Mouse (Mus musculus) lung, embryonic 14.5 days (tissue): ENCODE data around the gene Slc22a5. TPM values are rescaled to one million over a fixed set of nuclear protein-coding genes. Genes with fewer than 3 reads are reported as not detected.

Experiments used
- ATAC-seq: fragments of 200-750 bp; cut with Nextera tagmentation; 2 replicates; pipeline ENCODE4 v1.8.0; 2017; ENCODE audit warnings: mild to moderate bottlenecking, moderate TSS enrichment, moderate library complexity; ENCODE audit not compliant: insufficient read depth
- DNase-seq: peaks from one replicate; pipeline ENCODE4 v3.0.0-alpha.2; 2015
- H3K27ac ChIP-seq: fragments of 300-500 bp; sonication (generic); 2 replicates; pipeline ENCODE4 v1.5.1; 2014; ENCODE audit warnings: low read depth, mild to moderate bottlenecking, moderate library complexity
- H3K27me3 ChIP-seq: fragments of 300-500 bp; sonication (generic); 2 replicates; pipeline ENCODE4 v1.6.1; 2014; ENCODE audit warnings: low read length, control low read depth; ENCODE audit not compliant: insufficient read depth
- H3K36me3 ChIP-seq: fragments of 300-500 bp; sonication (generic); 2 replicates; pipeline ENCODE4 v1.6.1; 2014; ENCODE audit warnings: control low read depth; ENCODE audit not compliant: insufficient read depth
- H3K4me1 ChIP-seq: fragments of 300-500 bp; sonication (generic); 2 replicates; pipeline ENCODE4 v1.6.1; 2014; ENCODE audit warnings: antibody characterized with exemption, control low read depth; ENCODE audit not compliant: insufficient read depth
- H3K4me2 ChIP-seq: fragments of 300-500 bp; sonication (generic); 2 replicates; pipeline ENCODE4 v1.6.1; 2014; ENCODE audit warnings: mild to moderate bottlenecking
- H3K4me3 ChIP-seq: fragments of 300-500 bp; sonication (generic); 2 replicates; pipeline ENCODE4 v1.5.1; 2014; ENCODE audit warnings: low read depth, low read length
- H3K9ac ChIP-seq: fragments of 300-500 bp; sonication (generic); 2 replicates; pipeline ENCODE4 v1.6.1; 2014
- H3K9me3 ChIP-seq: fragments of 300-500 bp; sonication (generic); 2 replicates; pipeline ENCODE4 v1.6.1; 2016; ENCODE audit warnings: low read depth, low read length, control low read depth
- CTCF ChIP-seq: IDR thresholded peaks from 2 replicates; pipeline ENCODE4 v1.5.1; 2016; ENCODE audit warnings: antibody characterized with exemption, low read depth
- WGBS: fragments of 180-500 bp; shearing (Covaris S2); extraction: QIAGEN DNeasy Blood & Tissue Kit; methylation state at CpG from one replicate; pipeline ENCODE4 v1.1.7; 2014; 5-methylcytosine and 5-hydroxymethylcytosine counted together
- polyA plus RNA-seq: library from polyadenylated mRNA; unstranded; fragments of >200 nt; fragmentation: Nextera tagmentation; extraction: Ambion mirVana; gene quantifications from 2 replicates; pipeline ENCODE4 v1.2.1, GENCODE M21; 2014

The Slc22a5 gene
- polyA plus RNA-seq, 1 experiment from 2014 or later, result 7.6 TPM

- peak overlapping the region; percentile 32; the same call in 1 of the 2 replicates for H3K4me2 ChIP-seq
- H3K27ac ChIP-seq, result no peak overlapping the region
- H3K4me3 ChIP-seq, result no peak overlapping the region
- ATAC-seq (peak; percentile 81), DNase-seq (peak; percentile 92)
- H3K4me1 ChIP-seq, result peaks cover 10% of the 10 kb centered on the region; the same call in 1 of the 2 replicates
- no peaks in the 10 kb centered on the region for H3K27me3 ChIP-seq
- 29% methylated on average over 9 of the region's 9 CpGs for WGBS
- no peak overlapping the region; the same call in 1 of the 2 replicates for H3K9ac ChIP-seq
- no peaks in the 10 kb centered on the region for H3K9me3 ChIP-seq
- TF ChIP-seq CTCF, result peak; percentile 87
- no peaks in the 10 kb centered on the region for H3K36me3 ChIP-seq
Observed at GRCm38 (mm10) chr11:53849588-53850320, 41.7 kb downstream of the Slc22a5 start.

- TF ChIP-seq CTCF, result no peak
- DNase-seq, result no peak
- no peak for ATAC-seq
- no peaks in the 10 kb centered on the region for H3K27me3 ChIP-seq
- WGBS, result 75% methylated on average over 6 of the region's 6 CpGs
- H3K4me1 ChIP-seq, result no peaks in the 10 kb centered on the region
- no peak overlapping the region for H3K4me2 ChIP-seq
- H3K36me3 ChIP-seq, result no peaks in the 10 kb centered on the region
- H3K4me3 ChIP-seq, result no peak overlapping the region
- H3K27ac ChIP-seq, result no peak overlapping the region
- H3K9ac ChIP-seq, result no peak overlapping the region
- H3K9me3 ChIP-seq, result no peaks in the 10 kb centered on the region
Observed at GRCm38 (mm10) chr11:53845680-53846079, 45.8 kb downstream of the Slc22a5 start.

GRCm38 (mm10) chr11:53843106-53843505 is 48.4 kb downstream of the Slc22a5 start:
- Histone ChIP-seq H3K4me3 (no peak overlapping the region), H3K9me3 (no peaks in the 10 kb centered on the region), H3K4me1 (no peaks in the 10 kb centered on the region), H3K27ac (no peak overlapping the region), H3K36me3 (no peaks in the 10 kb centered on the region), H3K27me3 (no peaks in the 10 kb centered on the region), H3K4me2 (no peak overlapping the region), H3K9ac (no peak overlapping the region)
- no peak for DNase-seq
- ATAC-seq, result no peak
- TF ChIP-seq CTCF, result no peak
- WGBS, result 57% methylated on average over 10 of the region's 10 CpGs

- Histone ChIP-seq H3K4me2 (no peak overlapping the region), H3K36me3 (no peaks in the 10 kb centered on the region), H3K9ac (no peak overlapping the region), H3K27me3 (no peaks in the 10 kb centered on the region), H3K4me1 (no peaks in the 10 kb centered on the region), H3K27ac (no peak overlapping the region), H3K9me3 (no peaks in the 10 kb centered on the region), H3K4me3 (no peak overlapping the region)
- WGBS, result 56% methylated on average over 4 of the region's 4 CpGs
- no peak for TF ChIP-seq CTCF
- DNase-seq (no peak), ATAC-seq (no peak)
Observed at GRCm38 (mm10) chr11:53842161-53842581, 49.3 kb downstream of the Slc22a5 start.

- DNase-seq, result no peak
- Histone ChIP-seq H3K36me3 (no peaks in the 10 kb centered on the region), H3K9ac (no peak overlapping the region), H3K27me3 (no peaks in the 10 kb centered on the region), H3K9me3 (no peaks in the 10 kb centered on the region), H3K27ac (no peak overlapping the region), H3K4me3 (no peak overlapping the region), H3K4me2 (no peak overlapping the region), H3K4me1 (no peaks in the 10 kb centered on the region)
- TF ChIP-seq CTCF, result no peak
- WGBS, result 79% methylated on average over 12 of the region's 12 CpGs
- ATAC-seq, result no peak
Observed at GRCm38 (mm10) chr11:53841514-53841913, 49.9 kb downstream of the Slc22a5 start.

GRCm38 (mm10) chr11:53839663-53840642 is 51.5 kb downstream of the Slc22a5 start:
- no peaks in the 10 kb centered on the region for H3K36me3 ChIP-seq
- H3K4me2 ChIP-seq, result no peak overlapping the region
- H3K27ac ChIP-seq, result no peak overlapping the region
- WGBS, result 38% methylated on average over 8 of the region's 8 CpGs
- no peak for TF ChIP-seq CTCF
- DNase-seq (no peak), ATAC-seq (no peak)
- no peak overlapping the region for H3K9ac ChIP-seq
- no peak overlapping the region for H3K4me3 ChIP-seq
- H3K4me1 ChIP-seq, result no peaks in the 10 kb centered on the region
- no peaks in the 10 kb centered on the region for H3K9me3 ChIP-seq
- no peaks in the 10 kb centered on the region for H3K27me3 ChIP-seq

GRCm38 (mm10) chr11:53839147-53839546 is 52.3 kb downstream of the Slc22a5 start:
- Histone ChIP-seq H3K36me3 (no peaks in the 10 kb centered on the region), H3K4me2 (no peak overlapping the region), H3K9ac (no peak overlapping the region), H3K4me1 (no peaks in the 10 kb centered on the region), H3K27ac (no peak overlapping the region), H3K4me3 (no peak overlapping the region), H3K9me3 (no peaks in the 10 kb centered on the region), H3K27me3 (no peaks in the 10 kb centered on the region)
- 66% methylated on average over 6 of the region's 6 CpGs for WGBS
- no peak for TF ChIP-seq CTCF
- no peak for DNase-seq
- ATAC-seq, result no peak
